Mouse (Mus musculus) monocyte, adult 59 days (primary cell): ENCODE data around the gene Atp6ap2. TPM values are rescaled to one million over a fixed set of nuclear protein-coding genes. Genes with fewer than 3 reads are reported as not detected.

Source experiments
- total RNA-seq, 2 experiments: library from RNA; stranded (reverse); gene quantifications; one replicate each; pipeline ENCODE4 v1.2.4; 2023

Gene Atp6ap2
- total RNA-seq = 100 to 1,000 TPM; 105 to 111 TPM

DNA sequence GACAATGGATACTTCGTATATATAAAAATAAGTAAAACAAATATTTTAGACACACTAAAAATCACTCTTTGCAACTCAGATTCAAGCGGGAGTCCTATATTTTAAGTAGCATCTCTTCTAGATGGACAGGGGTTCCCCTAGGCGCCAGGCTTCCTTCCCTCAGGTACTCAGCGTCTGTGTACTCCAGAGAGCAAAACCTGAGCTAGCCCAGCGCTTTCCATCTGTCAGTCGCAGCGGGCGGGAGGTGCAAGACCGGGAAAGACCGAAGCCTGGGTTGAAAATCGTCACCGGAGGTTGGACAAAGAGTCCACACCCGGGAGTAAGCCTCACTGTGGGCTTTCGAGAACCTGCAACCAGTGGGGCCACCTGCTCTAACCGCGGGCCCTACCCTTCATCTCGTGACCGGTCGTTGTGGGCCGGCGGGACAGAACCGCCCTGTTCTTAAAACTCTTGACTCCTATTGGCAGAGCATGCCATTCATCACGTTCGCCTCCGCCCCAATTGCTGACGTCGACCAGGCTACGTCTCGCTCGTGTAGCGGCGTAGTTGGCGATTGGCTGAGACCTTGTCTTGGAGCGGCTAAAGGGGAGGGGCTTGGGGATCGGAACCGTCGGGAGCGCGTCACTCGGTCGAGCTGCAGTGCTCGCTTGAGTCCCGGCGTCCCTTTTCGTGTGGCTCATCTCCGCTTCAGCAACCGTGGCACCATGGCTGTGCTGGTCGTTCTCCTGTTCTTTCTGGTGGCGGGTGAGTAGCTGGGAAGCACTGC lies at the start of gene Atp6ap2:
Atp6ap2 (plus strand) TSS at position 610 of the 766 bp plus-strand sequence.

Other genes with a start within 250 kb of the Atp6ap2 start
- gene 1810030O07Rik, start 85.9 kb downstream of the Atp6ap2 start, total RNA-seq = 10 to 100 TPM; 19.4 to 25.7 TPM
- gene Med14, start 174.3 kb downstream of the Atp6ap2 start, total RNA-seq = 10 to 100 TPM; 25.2 to 29.1 TPM